In genomic region chr5:132161338-132162205, GRCm38 (mm10) we compare ENCODE assay signal across 7 mouse cellular contexts.
DNase-seq lines count a peak whose midpoint lies in the region; ATAC-seq lines count a peak whose summit lies in the region.

No protein-coding gene starts in this region.

- peak; percentile 46 for DNase-seq in brain, embryonic 18.5 days (ENCODE audit: low read depth, low spot score)
- peak; percentile 46 for DNase-seq in embryonic facial prominence, embryonic 10.5 days (ENCODE audit: low spot score)
- DNase-seq in heart, postnatal 10 days: peak; percentile 47 to 51
- DNase-seq in layer of hippocampus, adult 9-10 months (ENCODE audit: low spot score): peak; percentile 45
- no peak for DNase-seq in urinary bladder, adult 18-20 months (ENCODE audit: low spot score in 2 of 2)

- H3K27me3 ChIP-seq in embryonic facial prominence, embryonic 10.5 days (replicated peaks; ENCODE audit: low read depth, poor library complexity, severe bottlenecking): no peaks in the 10 kb centered on the region
- H3K27me3 ChIP-seq in midbrain, embryonic 12.5 days: no peaks in the 10 kb centered on the region

- peak overlapping the region; percentile 79 for H3K27ac ChIP-seq in embryonic facial prominence, embryonic 10.5 days (replicated peaks)
- peak overlapping the region; percentile 27; the same call in 1 of the 2 replicates for H3K27ac ChIP-seq in midbrain, embryonic 12.5 days (replicated peaks)

- no peak for ATAC-seq in midbrain, embryonic 12.5 days (ENCODE audit: low FRiP score, low read depth)
- no peak for ATAC-seq in granulocyte monocyte progenitor cell, adult 5-6 weeks (replicated peaks; ENCODE audit: poor library complexity, severe bottlenecking)

- no peaks in the 10 kb centered on the region for H3K36me3 ChIP-seq in embryonic facial prominence, embryonic 10.5 days (replicated peaks)
- H3K36me3 ChIP-seq in midbrain, embryonic 12.5 days: no peaks in the 10 kb centered on the region

- H3K4me1 ChIP-seq in embryonic facial prominence, embryonic 10.5 days: peaks cover 33% of the 10 kb centered on the region
- peaks cover 15% of the 10 kb centered on the region for H3K4me1 ChIP-seq in midbrain, embryonic 12.5 days

- intact Hi-C loops in heart, postnatal 10 days (cut with DNase I): no loop called here

- no peak overlapping the region for H3K4me3 ChIP-seq in embryonic facial prominence, embryonic 10.5 days
- no peak overlapping the region for H3K4me3 ChIP-seq in midbrain, embryonic 12.5 days

- no peak overlapping the region for H3K9ac ChIP-seq in midbrain, embryonic 12.5 days (replicated peaks)

- H3K4me2 ChIP-seq in midbrain, embryonic 12.5 days (replicated peaks): no peak overlapping the region

- H3K9me3 ChIP-seq in embryonic facial prominence, embryonic 10.5 days: no peaks in the 10 kb centered on the region
- no peaks in the 10 kb centered on the region for H3K9me3 ChIP-seq in midbrain, embryonic 12.5 days

- WGBS in embryonic facial prominence, embryonic 10.5 days: 39% methylated on average over 9 of the region's 9 CpGs
- WGBS in midbrain, embryonic 12.5 days: 53% methylated on average over 9 of the region's 9 CpGs

Comparison
In these comparisons a context has a peak if more than half of its experiments do, and no peak if none do; other contexts are left out.
1. DNase-seq: peak in brain, embryonic 18.5 days (single experiment), embryonic facial prominence, embryonic 10.5 days (single experiment), heart, postnatal 10 days (2 of 2) and layer of hippocampus, adult 9-10 months (single experiment); none in urinary bladder, adult 18-20 months (0 of 2).